In the genomic region with DNA sequence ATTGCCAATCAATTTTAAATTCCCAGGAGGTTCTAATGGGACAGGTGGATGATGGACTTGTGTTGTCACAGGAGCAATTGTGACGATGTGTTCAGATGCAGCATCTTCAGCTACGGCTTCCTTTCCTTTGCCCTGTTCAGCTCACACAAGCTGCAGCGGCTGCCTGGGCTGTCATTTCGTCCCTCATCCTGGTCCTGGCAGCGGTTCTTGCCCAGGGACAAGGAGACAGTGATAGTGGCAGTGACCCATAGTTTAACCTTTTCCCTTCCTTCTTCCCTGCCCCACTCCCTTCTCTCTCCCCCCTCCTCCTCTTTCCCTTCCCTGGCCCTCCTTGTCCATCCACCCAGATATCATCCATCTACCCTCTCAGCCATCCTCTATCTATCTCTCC, we compare ENCODE assay signal across 11 mouse cellular contexts. TPM values are rescaled to one million over a fixed set of nuclear protein-coding genes. Genes with fewer than 3 reads are reported as not detected.
DNase-seq lines count a peak whose midpoint lies in the region; ATAC-seq lines count a peak whose summit lies in the region.
"Had no signal": no experiment of that assay in that cellular context is flagged by ENCODE, and none has a peak within 500 bp of the region (broad histone marks: within the 10 kb centered on the region; RNA-seq: fewer than 3 reads in every experiment).

No protein-coding gene starts in this region.

- no peaks in the 10 kb centered on the region for H3K27me3 ChIP-seq in forebrain, embryonic 14.5 days (replicated peaks; ENCODE audit: control insufficient read depth, insufficient read depth, low read length)
- H3K27me3 ChIP-seq in forebrain, embryonic 16.5 days (replicated peaks; ENCODE audit: control insufficient read depth, insufficient read depth, low read length), result no peaks in the 10 kb centered on the region
- H3K27me3 ChIP-seq in hindbrain, embryonic 16.5 days (replicated peaks; ENCODE audit: control insufficient read depth, insufficient read depth, low read length), result no peaks in the 10 kb centered on the region
- H3K27me3 ChIP-seq in kidney, embryonic 15.5 days, result no peaks in the 10 kb centered on the region
- H3K27me3 ChIP-seq: lung, embryonic 15.5 days had no signal

- no peak for DNase-seq in forebrain, embryonic 14.5 days (ENCODE audit: low spot score)
- DNase-seq in cerebellum, postnatal 10 days, result peak; percentile 39 to 47
- peak; percentile 46 to 49 for DNase-seq in cerebellum, postnatal 14 days
- no peak for DNase-seq in testis, postnatal 10 days (ENCODE audit: low spot score)

- H3K27ac ChIP-seq in forebrain, embryonic 14.5 days (ENCODE audit: low read depth, low read length), result no peak overlapping the region
- H3K27ac ChIP-seq in forebrain, embryonic 16.5 days (ENCODE audit: low read length), result no peak overlapping the region
- peak overlapping the region; percentile 26; the same call in 1 of the 2 replicates for H3K27ac ChIP-seq in hindbrain, embryonic 16.5 days (ENCODE audit: low read depth, low read length)
- no peak overlapping the region for H3K27ac ChIP-seq in kidney, embryonic 15.5 days
- H3K27ac ChIP-seq: heart, embryonic 10.5 days; liver, embryonic 14.5 days; lung, embryonic 15.5 days; macrophage had no signal

- 91% methylated on average over 5 of the region's 5 CpGs for WGBS in forebrain, embryonic 14.5 days
- WGBS in forebrain, embryonic 16.5 days, result 84% methylated on average over 5 of the region's 5 CpGs
- WGBS in hindbrain, embryonic 16.5 days, result 66% methylated on average over 5 of the region's 5 CpGs
- WGBS in kidney, embryonic 15.5 days, result 89% methylated on average over 5 of the region's 5 CpGs

- H3K4me1 ChIP-seq in forebrain, embryonic 14.5 days (ENCODE audit: control insufficient read depth, insufficient read depth, low read length), result no peaks in the 10 kb centered on the region
- H3K4me1 ChIP-seq in forebrain, embryonic 16.5 days (replicated peaks; ENCODE audit: control insufficient read depth, insufficient read depth, low read length), result peaks cover 6% of the 10 kb centered on the region; the same call in 1 of the 2 replicates
- peaks cover 5% of the 10 kb centered on the region for H3K4me1 ChIP-seq in hindbrain, embryonic 16.5 days (ENCODE audit: control insufficient read depth, insufficient read depth, low read depth, low read length)
- H3K4me1 ChIP-seq in kidney, embryonic 15.5 days, result no peaks in the 10 kb centered on the region
- H3K4me1 ChIP-seq: heart, embryonic 10.5 days had no signal

- 0 out of 2 replicates have a peak overlapping the region, but pooled peaks have one; percentile 32 for H3K9ac ChIP-seq in forebrain, embryonic 14.5 days (ENCODE audit: low read length)
- no peak overlapping the region for H3K9ac ChIP-seq in forebrain, embryonic 16.5 days (replicated peaks; ENCODE audit: low read depth, low read length)
- H3K9ac ChIP-seq in hindbrain, embryonic 16.5 days (ENCODE audit: low read depth, low read length), result no peak overlapping the region
- H3K9ac ChIP-seq in kidney, embryonic 15.5 days, result no peak overlapping the region
- H3K9ac ChIP-seq: liver, embryonic 14.5 days; lung, embryonic 15.5 days had no signal

- H3K9me3 ChIP-seq in forebrain, embryonic 14.5 days (replicated peaks; ENCODE audit: control insufficient read depth, low read length), result no peaks in the 10 kb centered on the region
- H3K9me3 ChIP-seq in forebrain, embryonic 16.5 days (ENCODE audit: control insufficient read depth, low read length), result no peaks in the 10 kb centered on the region
- H3K9me3 ChIP-seq in hindbrain, embryonic 16.5 days (ENCODE audit: control insufficient read depth, low read length), result no peaks in the 10 kb centered on the region
- no peaks in the 10 kb centered on the region for H3K9me3 ChIP-seq in kidney, embryonic 15.5 days (replicated peaks)
- H3K9me3 ChIP-seq: heart, embryonic 10.5 days; lung, embryonic 15.5 days had no signal

- peaks cover 30% of the 10 kb centered on the region for H3K36me3 ChIP-seq in forebrain, embryonic 14.5 days (ENCODE audit: control insufficient read depth, insufficient read depth, low read length)
- peaks cover 5% of the 10 kb centered on the region for H3K36me3 ChIP-seq in forebrain, embryonic 16.5 days (ENCODE audit: control insufficient read depth, insufficient read depth)
- H3K36me3 ChIP-seq in hindbrain, embryonic 16.5 days (ENCODE audit: control insufficient read depth, insufficient read depth, low read length), result peaks cover 12% of the 10 kb centered on the region
- peaks cover 35% of the 10 kb centered on the region for H3K36me3 ChIP-seq in kidney, embryonic 15.5 days

- H3K4me3 ChIP-seq in forebrain, embryonic 14.5 days (ENCODE audit: low read depth, low read length), result no peak overlapping the region
- H3K4me3 ChIP-seq in forebrain, embryonic 16.5 days (replicated peaks; ENCODE audit: low read length), result no peak overlapping the region
- no peak overlapping the region for H3K4me3 ChIP-seq in hindbrain, embryonic 16.5 days (ENCODE audit: low read length)
- H3K4me3 ChIP-seq in kidney, embryonic 15.5 days (replicated peaks), result no peak overlapping the region
- H3K4me3 ChIP-seq: heart, embryonic 10.5 days; lung, embryonic 15.5 days had no signal

- no peak overlapping the region for H3K4me2 ChIP-seq in forebrain, embryonic 14.5 days (ENCODE audit: low read length)
- H3K4me2 ChIP-seq in forebrain, embryonic 16.5 days (ENCODE audit: low read length), result no peak overlapping the region
- no peak overlapping the region for H3K4me2 ChIP-seq in hindbrain, embryonic 16.5 days (ENCODE audit: low read length)
- no peak overlapping the region for H3K4me2 ChIP-seq in kidney, embryonic 15.5 days
- H3K4me2 ChIP-seq: lung, embryonic 15.5 days had no signal

- no peak for ATAC-seq in forebrain, embryonic 14.5 days
- no peak for ATAC-seq in forebrain, embryonic 16.5 days
- 0 out of 2 replicates have a peak, but pooled peaks have one; percentile 5 for ATAC-seq in hindbrain, embryonic 16.5 days
- no peak for ATAC-seq in kidney, embryonic 15.5 days (replicated peaks; ENCODE audit: low FRiP score)

RNA-seq across cellular contexts. Expression of a gene that starts 26.8 kb away (rescaled TPM):
- polyA plus RNA-seq in forebrain, embryonic 14.5 days (2014; fragmentation: Nextera tagmentation; extraction: Ambion mirVana), result 91.0 and 95.1 TPM in 2 replicates
- 103 and 109 TPM in 2 replicates for polyA plus RNA-seq in forebrain, embryonic 16.5 days (2015; fragmentation: Nextera tagmentation; extraction: Ambion mirVana)
- polyA plus RNA-seq in hindbrain, embryonic 16.5 days (2015; fragmentation: Nextera tagmentation; extraction: Ambion mirVana), result 91.9 and 102 TPM in 2 replicates
- 66.1 and 72.0 TPM in 2 replicates for polyA plus RNA-seq in kidney, embryonic 15.5 days (2015; fragmentation: Nextera tagmentation; extraction: Ambion mirVana)

RNA-seq across cellular contexts. Expression of a gene that starts 54.5 kb away (rescaled TPM):
- polyA plus RNA-seq in forebrain, embryonic 14.5 days (2014; fragmentation: Nextera tagmentation; extraction: Ambion mirVana), result 14.8 and 17.5 TPM in 2 replicates
- polyA plus RNA-seq in forebrain, embryonic 16.5 days (2015; fragmentation: Nextera tagmentation; extraction: Ambion mirVana), result 40.0 and 42.4 TPM in 2 replicates
- polyA plus RNA-seq in hindbrain, embryonic 16.5 days (2015; fragmentation: Nextera tagmentation; extraction: Ambion mirVana), result 22.9 and 29.2 TPM in 2 replicates
- polyA plus RNA-seq in kidney, embryonic 15.5 days (2015; fragmentation: Nextera tagmentation; extraction: Ambion mirVana), result 20.9 and 21.1 TPM in 2 replicates

Comparison
In these comparisons a context has a peak if more than half of its experiments do, and no peak if none do; other contexts are left out.
1. DNase-seq: peak in cerebellum, postnatal 10 days (2 of 2) and cerebellum, postnatal 14 days (2 of 2); none in forebrain, embryonic 14.5 days (single experiment) and testis, postnatal 10 days (single experiment).